In genomic region chrX:50657835-50658565, GRCm38 (mm10) we compare ENCODE assay signal across 8 mouse cellular contexts.
DNase-seq lines count a peak whose midpoint lies in the region; ATAC-seq and TF ChIP-seq lines count a peak whose summit lies in the region.

No protein-coding gene starts in this region.

- H3K4me3 ChIP-seq in heart, postnatal 0 days (ENCODE audit: low read depth, low read length) = no peak overlapping the region
- no peak overlapping the region for H3K4me3 ChIP-seq in lung, postnatal 0 days (ENCODE audit: low read depth, low read length)

- TF ChIP-seq CTCF in heart, postnatal 0 days (IDR thresholded peaks at IDR 0.05; ENCODE audit: low read depth) = peak; percentile 92
- TF ChIP-seq CTCF in lung, postnatal 0 days (IDR thresholded peaks at IDR 0.05) = peak; percentile 96

- DNase-seq in CD4-positive helper T cell, adult 2 months (ENCODE audit: low read depth, low spot score) = peak; percentile 35
- DNase-seq in T-cell, adult 2 months (ENCODE audit: low spot score) = peak; percentile 20
- DNase-seq in embryo, embryonic 11.5 days (ENCODE audit: low read depth, low spot score) = peak; percentile 67
- peak; percentile 40 for DNase-seq in heart, postnatal 0 days (ENCODE audit: low spot score)
- DNase-seq in layer of hippocampus, adult 11-12 months (ENCODE audit: low spot score) = peak; percentile 54
- peak; percentile 46 for DNase-seq in lung, postnatal 0 days (ENCODE audit: low spot score)
- DNase-seq in ovary, postnatal 36 days (ENCODE audit: low spot score) = peak; percentile 28
- DNase-seq in urinary bladder, postnatal 25 days (ENCODE audit: low spot score) = peak; percentile 53

- peak; percentile 47; the same call in 1 of the 2 replicates for ATAC-seq in heart, postnatal 0 days (ENCODE audit: insufficient read depth, low read depth)
- peak; percentile 32; the same call in 1 of the 2 replicates for ATAC-seq in lung, postnatal 0 days

- H3K9me3 ChIP-seq in heart, postnatal 0 days (replicated peaks; ENCODE audit: control insufficient read depth, low read length) = no peaks in the 10 kb centered on the region
- no peaks in the 10 kb centered on the region for H3K9me3 ChIP-seq in lung, postnatal 0 days (ENCODE audit: low read length)

- H3K27me3 ChIP-seq in heart, postnatal 0 days (ENCODE audit: control insufficient read depth, insufficient read depth, low read length) = no peaks in the 10 kb centered on the region
- no peaks in the 10 kb centered on the region for H3K27me3 ChIP-seq in lung, postnatal 0 days (replicated peaks; ENCODE audit: insufficient read depth, low read length)

- H3K9ac ChIP-seq in heart, postnatal 0 days (replicated peaks; ENCODE audit: low read depth, low read length) = no peak overlapping the region
- no peak overlapping the region for H3K9ac ChIP-seq in lung, postnatal 0 days (replicated peaks; ENCODE audit: low read depth)

- H3K4me2 ChIP-seq in heart, postnatal 0 days (ENCODE audit: low read depth, low read length) = no peak overlapping the region
- H3K4me2 ChIP-seq in lung, postnatal 0 days (replicated peaks; ENCODE audit: low read depth, low read length) = no peak overlapping the region

- H3K27ac ChIP-seq in heart, postnatal 0 days (ENCODE audit: low read depth) = no peak overlapping the region
- no peak overlapping the region for H3K27ac ChIP-seq in lung, postnatal 0 days (ENCODE audit: low read length)

- 31% methylated on average over 9 of the region's 9 CpGs for WGBS in heart, postnatal 0 days
- WGBS in lung, postnatal 0 days = 28% methylated on average over 9 of the region's 9 CpGs

- H3K36me3 ChIP-seq in heart, postnatal 0 days (replicated peaks; ENCODE audit: control insufficient read depth, insufficient read depth, low read length) = no peaks in the 10 kb centered on the region
- no peaks in the 10 kb centered on the region for H3K36me3 ChIP-seq in lung, postnatal 0 days (ENCODE audit: insufficient read depth, low read length)

- TF ChIP-seq EP300 in heart, postnatal 0 days (IDR thresholded peaks at IDR 0.05; ENCODE audit: low read depth) = no peak
- TF ChIP-seq EP300 in lung, postnatal 0 days (IDR thresholded peaks at IDR 0.05) = no peak

- no peaks in the 10 kb centered on the region for H3K4me1 ChIP-seq in heart, postnatal 0 days (ENCODE audit: control insufficient read depth, insufficient read depth)
- H3K4me1 ChIP-seq in lung, postnatal 0 days (ENCODE audit: insufficient read depth, low read depth, low read length) = no peaks in the 10 kb centered on the region
